Mouse (Mus musculus) left cerebral cortex, adult 18-20 months (tissue): ENCODE measurements at regions not wholly inside any gene's neighbourhood (a gene's known extent, or its start where the extent isn't known, plus 50 kb on each side); places are given as distances from the start of the nearest gene placed in this dataset.

ENCODE experiments used
- DNase-seq, 2 experiments: peaks; one replicate each; pipeline ENCODE4 v3.0.0; 2021 to 2022; ENCODE audit warnings: low spot score in 2 of 2, mixed read lengths in 1 of 2

- peak; percentile 55 to 75 for DNase-seq
Measured at GRCm38 (mm10) chr8:88417307-88418095, 55.5 kb upstream of the Brd7 start.

- no peak for DNase-seq
Measured at GRCm38 (mm10) chr8:88423264-88423663, 61.3 kb upstream of the Brd7 start.

DNA sequence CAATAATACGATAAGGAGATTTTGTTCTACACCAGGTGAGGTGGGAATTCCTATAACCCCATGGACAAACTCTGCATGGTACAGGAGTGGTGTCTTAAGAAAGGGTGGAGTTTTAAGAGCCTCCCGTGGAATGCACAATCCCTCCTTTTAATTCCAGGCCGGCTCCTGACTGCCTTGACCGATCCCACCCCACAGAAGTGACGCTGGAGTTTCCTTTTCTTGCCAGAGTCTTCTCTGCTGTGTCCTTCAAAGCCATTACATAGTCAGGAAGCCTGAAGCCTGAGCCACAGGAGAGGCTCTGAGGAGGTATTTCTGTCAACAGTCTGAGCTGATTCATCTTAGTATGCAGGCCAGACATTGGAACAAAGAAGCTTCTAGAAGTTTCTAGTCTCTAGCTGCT lies 66.6 kb upstream of the Brd7 start:
- no peak for DNase-seq

DNA sequence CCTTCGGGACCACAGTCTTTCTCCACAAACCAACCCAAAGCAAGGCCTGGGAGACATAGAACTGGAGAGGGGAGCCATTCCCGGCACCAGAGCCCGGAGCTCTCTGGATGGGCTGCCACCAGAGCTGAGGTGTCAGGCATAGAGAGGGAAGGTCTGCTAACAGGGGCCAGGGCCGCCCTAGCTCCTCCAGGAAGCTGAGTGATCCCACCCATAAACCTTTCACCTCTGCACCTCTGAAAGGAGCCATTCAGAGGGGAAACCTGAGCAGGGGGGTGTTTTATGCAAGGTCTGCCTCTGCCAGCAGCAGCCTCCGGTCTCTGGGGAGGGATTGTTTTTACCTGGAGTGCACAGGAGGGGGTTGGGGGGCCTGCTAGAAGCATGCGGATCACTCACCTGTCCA lies 69.4 kb upstream of the Brd7 start:
- no peak for DNase-seq

DNA sequence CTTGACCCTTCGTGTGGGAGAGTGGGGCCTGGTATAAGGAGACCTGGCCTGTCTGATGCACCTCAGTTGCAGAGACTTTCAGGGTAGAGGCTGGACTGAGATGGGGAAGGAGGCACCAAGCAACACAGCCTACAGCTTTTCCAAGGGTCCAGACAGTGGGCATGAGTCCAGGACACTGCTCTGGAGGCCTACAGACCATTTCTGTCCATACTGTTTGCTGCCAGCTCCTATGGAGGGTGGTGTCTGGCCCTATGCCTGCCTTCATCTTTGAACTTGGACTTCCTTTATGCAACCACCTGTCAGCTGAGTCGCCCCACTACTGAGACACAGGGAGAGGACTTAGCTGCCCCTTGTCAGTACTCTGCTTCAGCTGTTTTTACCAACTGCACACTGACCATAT lies 73.7 kb upstream of the Brd7 start:
- DNase-seq = no peak

DNA sequence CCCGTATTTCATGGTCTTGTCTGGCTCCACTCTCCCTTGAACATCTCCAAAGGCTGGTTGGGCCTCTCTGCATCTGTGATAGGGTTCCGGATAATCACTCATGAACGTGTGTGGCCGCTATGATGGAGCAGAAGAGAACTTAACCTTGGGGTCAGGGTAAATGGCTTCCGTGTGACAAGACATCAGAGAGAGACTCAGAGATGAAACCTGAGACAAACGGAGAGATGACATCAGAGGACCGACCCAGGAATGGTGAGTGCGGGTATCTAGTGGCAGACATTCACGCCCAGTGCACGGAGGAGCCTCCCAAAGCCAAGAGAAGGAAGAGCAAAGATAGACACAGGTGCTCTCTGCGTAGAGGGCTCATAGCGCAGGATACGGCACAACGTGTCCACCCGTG lies 78.2 kb upstream of the Brd7 start:
- DNase-seq = no peak

GRCm38 (mm10) chr8:88443397-88443796 lies 77.8 kb upstream of the Nkd1 start:
- DNase-seq = no peak

DNA sequence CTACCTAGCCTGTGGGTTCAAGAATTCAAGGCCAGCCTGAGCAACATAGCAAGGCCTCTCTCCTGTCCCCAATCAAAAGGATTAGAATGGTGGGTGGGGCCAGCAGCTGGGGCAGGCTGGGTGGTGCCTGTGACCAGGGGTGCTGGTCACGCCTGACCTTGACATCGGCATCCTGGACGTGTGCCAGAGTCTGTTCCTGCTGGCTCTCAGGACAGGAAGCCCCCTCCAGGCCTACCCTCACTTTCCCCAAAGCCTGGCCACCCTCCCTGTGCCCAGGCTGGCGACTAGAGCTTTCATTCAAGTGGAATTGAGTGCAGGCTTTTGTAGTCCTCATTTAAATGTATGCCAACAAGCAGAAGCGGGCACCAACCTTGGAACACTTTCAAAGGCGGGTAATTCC lies 73.7 kb upstream of the Nkd1 start:
- DNase-seq = no peak

GRCm38 (mm10) chr8:88447844-88448535 lies 73.2 kb upstream of the Nkd1 start:
- no peak for DNase-seq

- DNase-seq = no peak
Measured at GRCm38 (mm10) chr8:88449001-88449400, 72.2 kb upstream of the Nkd1 start.

DNA sequence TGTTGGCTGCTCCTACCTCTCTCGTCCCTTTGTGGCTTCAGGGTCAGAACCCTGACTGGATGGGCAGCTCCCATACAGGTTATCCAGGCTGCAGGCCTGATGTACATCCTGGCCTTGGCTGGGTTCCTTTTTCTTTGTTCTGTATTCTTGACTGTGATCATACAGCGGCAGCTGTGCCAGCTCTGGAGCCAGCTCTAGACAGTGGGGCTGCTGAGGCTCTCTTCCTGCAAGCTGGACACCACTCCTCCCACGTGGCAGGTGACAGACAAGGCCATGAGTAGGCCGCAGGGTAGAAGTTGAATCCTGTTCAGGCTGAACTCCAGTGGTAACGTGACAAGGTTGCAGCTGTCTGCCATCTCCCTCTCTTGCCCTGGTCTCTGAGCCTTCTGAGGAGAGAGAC lies 71.6 kb upstream of the Nkd1 start:
- DNase-seq = no peak

- DNase-seq = no peak
Measured at GRCm38 (mm10) chr8:88450864-88451657, 70.1 kb upstream of the Nkd1 start.

- no peak for DNase-seq
Measured at GRCm38 (mm10) chr8:88451658-88452500, 69.3 kb upstream of the Nkd1 start.

DNA sequence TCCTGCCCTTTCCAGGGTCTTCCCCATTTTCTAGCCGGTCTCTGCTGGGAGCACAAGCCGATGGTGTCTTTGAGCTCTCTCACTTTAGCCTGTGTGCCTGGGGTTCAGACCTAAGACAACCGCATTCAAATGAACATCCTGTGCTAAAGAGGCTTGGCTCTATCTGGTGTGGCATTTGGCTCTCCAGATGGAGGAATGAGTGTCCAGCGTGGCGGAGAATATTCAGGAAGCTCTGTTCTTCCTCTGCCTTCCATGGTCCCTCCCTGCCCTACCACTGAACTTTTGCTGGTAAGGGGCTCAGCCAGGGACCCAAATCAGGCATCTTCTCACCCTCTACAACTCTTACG lies 68.7 kb upstream of the Nkd1 start:
- no peak for DNase-seq

DNA sequence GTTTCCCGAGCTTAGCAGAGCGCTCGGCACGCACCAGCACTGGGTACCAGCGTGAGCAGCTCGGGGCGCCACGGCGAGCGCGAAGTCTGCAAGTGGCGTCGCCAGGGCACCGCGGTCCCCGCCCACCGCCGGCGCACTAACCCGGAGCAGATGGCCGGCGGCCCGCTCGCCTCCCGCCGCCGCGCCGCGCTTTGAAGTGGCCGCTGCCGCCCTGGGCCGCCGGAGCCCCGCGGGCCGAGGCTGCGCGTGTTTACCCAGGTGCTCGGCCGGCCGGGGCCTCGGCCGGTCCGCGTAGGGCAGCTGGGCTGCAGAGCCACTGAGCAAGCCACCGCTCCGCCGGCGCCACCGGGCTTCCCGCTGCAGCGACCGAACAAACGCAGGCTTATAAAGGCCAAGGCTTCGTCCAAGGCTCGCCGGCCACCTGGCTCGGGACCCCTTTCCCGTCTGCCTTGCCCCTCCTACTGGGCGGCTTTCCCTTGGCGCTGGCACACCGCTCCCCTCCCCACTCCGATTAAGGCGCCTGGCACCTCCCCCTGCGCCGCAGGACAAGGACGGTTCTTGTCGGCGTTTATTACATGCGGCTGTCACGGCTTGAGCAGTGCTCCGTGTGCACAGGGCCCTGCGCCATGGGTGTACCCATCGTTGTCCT lies 67.0 kb upstream of the Nkd1 start:
- DNase-seq = peak; percentile 27 to 51

DNA sequence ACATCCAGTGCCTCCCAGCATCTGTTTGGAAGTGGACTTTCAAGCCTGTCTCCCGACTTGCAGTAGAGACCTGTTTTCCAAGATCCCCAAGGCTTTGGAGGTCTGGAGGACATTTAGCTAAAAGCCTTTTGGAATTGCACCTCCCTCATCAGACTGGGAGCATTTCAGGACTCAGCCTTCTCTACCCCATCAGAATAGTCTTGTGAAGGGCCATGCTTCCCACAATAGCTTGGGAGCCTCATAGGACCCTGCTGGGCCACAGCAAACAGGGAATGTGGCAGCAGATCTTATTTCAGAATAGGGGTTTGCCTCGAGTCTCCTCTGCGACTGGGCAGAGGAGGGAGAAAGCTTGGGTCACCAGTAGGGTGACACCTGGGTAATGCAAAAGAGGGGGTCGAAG lies 66.2 kb upstream of the Nkd1 start:
- DNase-seq = no peak

- no peak for DNase-seq
Measured at GRCm38 (mm10) chr8:88455434-88456020, 65.6 kb upstream of the Nkd1 start.

DNA sequence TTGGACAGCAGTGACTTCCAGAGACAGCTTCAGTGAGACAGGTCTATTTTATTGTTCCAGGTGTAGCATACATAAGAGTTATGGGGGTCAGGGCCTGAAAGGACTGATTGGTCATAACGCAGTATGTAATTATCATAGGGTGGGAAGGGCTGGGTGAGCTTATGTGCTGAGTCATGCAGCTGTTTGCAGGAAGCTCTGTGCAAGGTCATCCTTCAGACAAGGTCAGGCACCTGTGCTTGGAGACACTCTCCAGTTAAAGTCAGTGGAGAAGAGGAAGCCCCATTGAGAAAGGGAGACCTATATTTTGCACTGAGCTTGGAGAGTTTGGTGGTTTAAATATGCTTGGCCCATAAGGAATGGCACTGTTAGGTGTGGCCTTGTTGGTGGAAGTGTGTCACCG lies 62.0 kb upstream of the Nkd1 start:
- DNase-seq = no peak

GRCm38 (mm10) chr8:88467756-88468155 lies 53.4 kb upstream of the Nkd1 start:
- no peak for DNase-seq

GRCm38 (mm10) chr8:88470931-88471455 lies 50.2 kb upstream of the Nkd1 start:
- no peak for DNase-seq
